In genomic region chr12:85475920-85476828, GRCm38 (mm10) we compare ENCODE assay signal across 9 mouse cellular contexts. TPM values are rescaled to one million over a fixed set of nuclear protein-coding genes. Genes with fewer than 3 reads are reported as not detected.
DNase-seq lines count a peak whose midpoint lies in the region; ATAC-seq and TF ChIP-seq lines count a peak whose summit lies in the region.
"Had no signal": no experiment of that assay in that cellular context is flagged by ENCODE, and none has a peak within 500 bp of the region (broad histone marks: within the 10 kb centered on the region; RNA-seq: fewer than 3 reads in every experiment).

No protein-coding gene starts in this region.

- H3K4me1 ChIP-seq in erythroblast, embryonic 14.5 days (ENCODE audit: control insufficient read depth) = peaks cover 72% of the 10 kb centered on the region
- peaks cover 8% of the 10 kb centered on the region; the same call in 1 of the 2 replicates for H3K4me1 ChIP-seq in lung, embryonic 14.5 days (ENCODE audit: insufficient read depth)
- H3K4me1 ChIP-seq in neural tube, embryonic 14.5 days (ENCODE audit: control insufficient read depth, insufficient read depth, low read length) = peaks cover 20% of the 10 kb centered on the region; the same call in 1 of the 2 replicates

- H3K9me3 ChIP-seq in erythroblast, embryonic 14.5 days (ENCODE audit: control insufficient read depth, low read length) = peaks cover 6% of the 10 kb centered on the region; the same call in 1 of the 2 replicates
- no peaks in the 10 kb centered on the region for H3K9me3 ChIP-seq in lung, embryonic 14.5 days (ENCODE audit: low read depth, low read length)
- no peaks in the 10 kb centered on the region for H3K9me3 ChIP-seq in neural tube, embryonic 14.5 days (ENCODE audit: control insufficient read depth, low read length)

- DNase-seq in lung, embryonic 14.5 days = no peak
- no peak for DNase-seq in lung, postnatal 25 days (ENCODE audit: low spot score)
- peak; percentile 50 for DNase-seq in induced T-regulatory cell, adult 2 months (ENCODE audit: low read depth)
- DNase-seq in adrenal gland, adult 2 months = no peak
- no peak for DNase-seq in ovary, postnatal 14 days (ENCODE audit: low spot score)
- DNase-seq: spleen, adult 18-20 months had no signal

- 51% methylated on average over 23 of the region's 23 CpGs for WGBS in lung, embryonic 14.5 days
- 30% methylated on average over 23 of the region's 23 CpGs for WGBS in neural tube, embryonic 14.5 days

- no peak overlapping the region for H3K27ac ChIP-seq in lung, embryonic 14.5 days (ENCODE audit: low read depth)
- no peak overlapping the region for H3K27ac ChIP-seq in neural tube, embryonic 14.5 days (ENCODE audit: low read depth, low read length)

- peaks cover 77% of the 10 kb centered on the region for H3K27me3 ChIP-seq in erythroblast, embryonic 14.5 days (ENCODE audit: control insufficient read depth)
- peaks cover 21% of the 10 kb centered on the region for H3K27me3 ChIP-seq in lung, embryonic 14.5 days (ENCODE audit: insufficient read depth, low read length)
- H3K27me3 ChIP-seq in neural tube, embryonic 14.5 days (ENCODE audit: control insufficient read depth, insufficient read depth, low read length) = peaks cover 9% of the 10 kb centered on the region

- no peak overlapping the region for H3K9ac ChIP-seq in lung, embryonic 14.5 days
- no peak overlapping the region for H3K9ac ChIP-seq in neural tube, embryonic 14.5 days (replicated peaks; ENCODE audit: low read depth, low read length)

- H3K4me3 ChIP-seq in erythroblast, embryonic 14.5 days (replicated peaks) = peak overlapping the region; percentile 4
- 0 out of 2 replicates have a peak overlapping the region, but pooled peaks have one; percentile 2 for H3K4me3 ChIP-seq in lung, embryonic 14.5 days (ENCODE audit: low read depth, low read length)
- H3K4me3 ChIP-seq in neural tube, embryonic 14.5 days (ENCODE audit: low read depth, low read length) = no peak overlapping the region

- peaks cover 10% of the 10 kb centered on the region for H3K36me3 ChIP-seq in erythroblast, embryonic 14.5 days (ENCODE audit: control insufficient read depth)
- H3K36me3 ChIP-seq in lung, embryonic 14.5 days (ENCODE audit: insufficient read depth) = no peaks in the 10 kb centered on the region
- H3K36me3 ChIP-seq in neural tube, embryonic 14.5 days (ENCODE audit: control insufficient read depth, insufficient read depth, low read length) = no peaks in the 10 kb centered on the region

- TF ChIP-seq CTCF in lung, embryonic 14.5 days (IDR thresholded peaks at IDR 0.05; ENCODE audit: low read depth) = no peak

- no peak for ATAC-seq in erythroblast, adult 5-6 weeks (replicated peaks; ENCODE audit: low FRiP score, poor library complexity, severe bottlenecking)
- no peak for ATAC-seq in lung, embryonic 14.5 days (ENCODE audit: insufficient read depth)
- no peak for ATAC-seq in neural tube, embryonic 14.5 days (ENCODE audit: low read depth)

- H3K4me2 ChIP-seq in lung, embryonic 14.5 days = peak overlapping the region; percentile 96
- H3K4me2 ChIP-seq in neural tube, embryonic 14.5 days (ENCODE audit: low read depth, low read length) = peak overlapping the region; percentile 100; the same call in 1 of the 2 replicates

RNA-seq across cellular contexts. Expression of gene Fos, which starts 2.5 kb away (rescaled TPM):
- 18.4 and 19.2 TPM in 2 replicates for polyA plus RNA-seq in erythroblast, embryonic 14.5 days (2012)
- 40.3 and 41.9 TPM in 2 replicates for total RNA-seq in erythroblast, adult 5-6 weeks (2015; ENCODE audit: low replicate concordance)
- total RNA-seq in erythroblast, adult 5-6 weeks (2017; ENCODE audit: low replicate concordance) = 25.0 and 32.1 TPM in 2 replicates
- polyA plus RNA-seq in lung, embryonic 14.5 days (2014; fragmentation: Nextera tagmentation; extraction: Ambion mirVana) = 3.7 and 3.8 TPM in 2 replicates
- polyA plus RNA-seq in neural tube, embryonic 14.5 days (2014; fragmentation: Nextera tagmentation; extraction: Ambion mirVana) = 2.8 and 4.0 TPM in 2 replicates
- 10 to 100 TPM in 1 of 2 experiments, 1 to 10 TPM in 1; 3.1 to 16.7 TPM for total RNA-seq in adrenal gland, adult 2 months (2021)
- polyA plus RNA-seq in adrenal gland, adult 2 months (2012; rRNA removed) = 3.9 and 4.9 TPM in 2 replicates
